Mouse (Mus musculus) MN1 (cell line): ENCODE results near the gene Ppp1r13l.

Source experiments
- DNase-seq: peaks from one replicate; pipeline ENCODE4 v3.0.0-alpha.2; 2016; ENCODE audit warnings: low spot score

Gene Ppp1r13l

DNA sequence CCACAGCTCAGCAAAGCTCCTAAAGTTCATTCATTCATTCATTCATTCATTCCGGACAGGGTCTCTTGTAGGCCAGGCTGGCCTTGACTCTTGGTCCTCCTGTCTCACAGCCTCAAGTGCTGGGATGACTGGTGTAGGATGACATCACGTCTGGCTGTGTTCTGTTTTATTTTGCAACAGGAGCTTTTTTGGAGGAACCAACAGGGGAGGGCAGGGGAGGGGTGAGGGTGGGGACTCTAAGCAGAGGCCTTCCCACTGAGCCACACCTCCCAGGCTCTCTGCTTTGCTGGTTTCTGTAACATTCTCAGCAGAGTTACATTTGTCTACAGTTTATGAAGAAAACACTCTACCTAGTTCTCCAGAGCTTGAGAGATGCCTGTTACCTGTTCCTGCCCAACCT lies 21.5 kb upstream of the Ppp1r13l start:
- DNase-seq, result no peak

DNA sequence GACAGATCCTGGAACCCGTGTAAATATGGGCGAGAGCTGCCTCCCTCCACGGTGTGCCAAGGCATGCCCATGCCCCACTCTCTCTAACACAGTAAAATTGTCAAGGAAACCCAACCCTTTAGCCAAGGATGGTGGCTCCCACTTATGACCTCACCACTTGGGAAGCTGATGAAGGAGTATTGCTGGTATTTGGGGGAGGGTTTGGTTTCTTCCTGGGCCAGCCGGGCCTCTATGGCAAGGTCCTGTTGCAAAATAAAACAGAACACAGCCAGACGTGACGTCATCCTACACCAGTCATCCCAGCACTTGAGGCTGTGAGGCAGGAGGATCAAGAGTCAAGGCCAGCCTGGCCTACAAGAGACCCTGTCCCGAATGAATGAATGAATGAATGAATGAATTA lies 21.0 kb upstream of the Ppp1r13l start:
- no peak for DNase-seq

DNA sequence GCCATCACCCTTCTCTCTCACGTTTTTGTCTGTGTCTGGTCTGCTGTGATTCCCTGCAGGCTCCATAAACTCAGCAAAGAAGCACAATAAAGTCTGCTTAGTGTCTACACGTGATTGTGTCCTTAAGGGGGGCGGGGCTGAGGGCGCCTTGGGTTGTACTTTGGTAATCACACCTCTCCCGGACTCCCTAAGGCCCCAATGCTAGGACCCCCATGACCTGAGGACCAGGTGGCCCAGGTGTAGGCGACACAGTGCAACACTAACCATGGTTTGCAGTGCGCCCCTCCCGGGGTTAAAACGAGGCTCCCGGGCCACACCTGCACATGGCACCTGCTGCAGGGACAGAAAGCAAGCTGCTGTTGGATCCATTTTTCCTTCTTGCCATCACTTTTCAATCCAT lies 18.3 kb upstream of the Ppp1r13l start:
- DNase-seq, result no peak

DNA sequence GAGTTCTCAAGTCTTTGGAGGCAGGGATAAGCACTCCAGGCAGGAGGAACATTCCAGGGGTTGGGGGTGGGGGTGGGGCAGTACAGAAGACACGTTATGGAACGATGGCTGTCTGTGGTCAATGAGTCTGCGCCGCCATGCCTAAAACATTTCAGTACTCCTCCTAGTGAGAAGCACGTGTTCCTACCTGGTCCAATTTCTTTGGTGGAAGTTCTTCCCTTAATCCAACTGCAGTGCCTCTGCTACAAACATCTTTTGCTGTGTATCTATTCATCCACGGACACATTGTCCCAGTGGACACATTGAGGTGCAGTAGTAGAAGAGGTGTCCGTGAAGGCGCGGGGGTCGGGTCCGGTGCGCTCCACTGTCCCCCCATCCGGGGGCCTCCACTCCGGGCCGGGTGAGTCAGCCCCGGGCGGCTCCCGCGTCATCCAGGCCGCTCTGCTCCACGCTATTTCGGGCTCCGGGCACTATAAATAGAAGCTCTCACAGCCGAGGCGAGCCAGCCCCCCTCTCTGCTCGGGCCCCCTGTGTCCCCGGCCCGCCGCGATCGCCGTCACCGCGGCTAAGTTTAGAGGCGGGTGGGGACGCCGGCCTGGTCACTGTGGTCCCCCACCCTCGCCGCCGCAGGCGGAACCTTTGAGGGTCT lies 17.7 kb upstream of the Ppp1r13l start:
- peak; percentile 49 for DNase-seq

DNA sequence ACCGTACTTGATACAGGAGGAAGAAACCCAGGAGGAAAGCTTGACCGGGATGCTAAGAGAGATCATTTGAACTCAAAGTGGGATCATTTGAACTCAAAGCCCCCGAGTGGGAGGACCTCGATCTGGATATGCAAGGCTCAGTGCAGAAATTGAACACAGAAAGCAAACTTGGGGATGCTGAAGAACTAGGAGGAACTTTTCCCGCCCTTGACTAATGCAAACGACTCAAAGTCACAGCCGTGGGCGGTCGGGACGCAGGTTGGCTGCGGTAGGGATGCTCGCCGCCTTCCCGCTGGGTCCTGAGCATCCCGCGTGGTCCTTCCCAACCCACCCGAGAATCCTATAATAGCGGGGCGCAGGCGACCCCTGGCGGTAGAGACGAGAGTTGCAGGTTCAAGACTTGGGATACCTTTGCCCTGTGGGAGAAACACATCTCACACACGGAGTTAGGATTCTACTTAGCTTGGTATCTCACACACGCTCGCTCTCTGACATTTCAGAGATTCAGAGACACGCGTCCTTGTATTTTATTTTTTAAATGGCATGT lies 17.0 kb upstream of the Ppp1r13l start:
- DNase-seq, result peak; percentile 88

DNA sequence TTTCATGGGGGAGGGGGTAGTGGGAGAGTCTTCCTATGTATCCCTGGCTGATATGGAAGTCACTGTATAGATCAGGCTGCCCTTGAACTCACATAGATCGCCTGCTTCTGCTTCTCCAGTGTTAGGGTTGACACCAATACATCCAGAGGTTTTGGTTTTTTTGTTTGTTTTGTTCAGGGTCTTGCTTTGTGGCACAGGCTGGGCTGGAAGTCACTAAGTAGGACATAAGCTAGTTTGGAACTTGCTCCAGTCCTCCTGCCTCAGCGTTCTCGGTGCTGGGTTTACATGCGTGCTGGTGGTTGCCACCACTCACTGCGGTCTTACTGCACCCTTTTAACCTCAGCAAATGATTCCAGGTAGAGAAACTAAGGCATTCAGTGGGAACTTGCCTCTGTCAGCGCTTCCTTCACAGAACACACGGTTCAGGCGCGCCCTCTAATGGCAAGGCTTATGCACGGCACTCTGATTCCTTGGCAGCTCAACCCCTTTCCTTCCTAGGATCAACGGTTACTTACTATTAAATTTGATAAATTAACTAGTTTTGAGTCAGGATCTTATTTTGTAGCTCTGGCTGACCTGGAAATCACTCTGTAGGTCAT lies 16.2 kb upstream of the Ppp1r13l start:
- peak; percentile 85 for DNase-seq

DNA sequence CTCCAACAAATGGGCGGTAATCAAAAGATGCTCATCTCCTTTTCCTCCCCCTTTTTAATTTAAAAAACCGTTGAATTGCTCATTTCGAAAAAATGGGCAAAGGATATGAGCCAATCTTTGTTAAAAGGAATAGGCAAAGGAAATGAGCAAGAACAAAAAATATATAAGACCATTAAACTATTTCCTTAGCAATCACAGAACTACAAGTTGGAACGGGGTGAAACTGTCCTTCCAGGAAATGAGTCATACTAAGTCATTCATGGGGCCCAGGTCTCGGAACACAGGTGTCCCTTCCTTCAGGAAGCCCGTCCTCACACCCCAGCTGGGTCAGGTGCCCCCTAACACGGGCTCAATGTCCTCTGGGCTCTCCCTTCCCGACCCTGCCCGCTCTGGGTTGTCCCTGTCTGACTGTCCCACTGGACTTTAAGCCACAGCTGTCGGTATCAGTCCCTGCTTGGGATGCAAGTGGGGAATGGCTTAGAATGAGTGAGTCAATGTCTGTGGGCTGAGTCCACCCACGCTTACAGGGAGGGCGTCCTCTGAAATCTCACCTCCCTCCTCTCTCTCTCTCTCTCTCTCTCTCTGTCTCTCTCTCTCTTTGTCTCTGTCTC lies 15.2 kb upstream of the Ppp1r13l start, which contains the start of gene Ercc1:
Gene Ercc1, plus strand, starts transcription at position 542 of the 611 bp plus-strand sequence.
- DNase-seq, result no peak

DNA sequence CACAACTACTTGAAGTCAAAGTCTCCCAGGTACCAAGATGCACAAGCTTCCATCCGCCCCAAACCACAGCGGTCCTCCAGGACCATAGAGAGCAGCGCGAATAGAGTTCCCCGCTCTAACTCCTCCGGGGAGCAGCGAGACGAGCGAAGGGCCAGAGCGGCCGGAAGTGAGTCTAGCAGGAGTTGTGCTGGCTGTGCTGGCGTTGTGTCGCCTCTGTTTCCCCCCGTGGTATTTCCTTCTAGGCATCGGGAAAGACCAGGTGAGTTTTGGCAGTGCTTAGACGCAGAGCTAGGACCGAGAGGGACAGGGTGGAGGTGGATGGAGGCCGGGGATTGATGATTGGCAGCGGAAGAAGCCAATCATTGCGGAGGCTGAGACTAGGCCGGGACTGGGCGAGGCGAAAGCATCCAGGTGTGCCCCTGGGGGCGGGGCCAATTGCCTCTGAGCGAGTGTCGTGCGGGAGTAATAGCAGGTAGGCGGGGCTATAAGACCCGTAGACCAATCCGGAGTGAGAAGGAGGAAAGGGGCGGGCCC lies 14.5 kb upstream of the Ppp1r13l start:
- DNase-seq, result peak; percentile 97

DNA sequence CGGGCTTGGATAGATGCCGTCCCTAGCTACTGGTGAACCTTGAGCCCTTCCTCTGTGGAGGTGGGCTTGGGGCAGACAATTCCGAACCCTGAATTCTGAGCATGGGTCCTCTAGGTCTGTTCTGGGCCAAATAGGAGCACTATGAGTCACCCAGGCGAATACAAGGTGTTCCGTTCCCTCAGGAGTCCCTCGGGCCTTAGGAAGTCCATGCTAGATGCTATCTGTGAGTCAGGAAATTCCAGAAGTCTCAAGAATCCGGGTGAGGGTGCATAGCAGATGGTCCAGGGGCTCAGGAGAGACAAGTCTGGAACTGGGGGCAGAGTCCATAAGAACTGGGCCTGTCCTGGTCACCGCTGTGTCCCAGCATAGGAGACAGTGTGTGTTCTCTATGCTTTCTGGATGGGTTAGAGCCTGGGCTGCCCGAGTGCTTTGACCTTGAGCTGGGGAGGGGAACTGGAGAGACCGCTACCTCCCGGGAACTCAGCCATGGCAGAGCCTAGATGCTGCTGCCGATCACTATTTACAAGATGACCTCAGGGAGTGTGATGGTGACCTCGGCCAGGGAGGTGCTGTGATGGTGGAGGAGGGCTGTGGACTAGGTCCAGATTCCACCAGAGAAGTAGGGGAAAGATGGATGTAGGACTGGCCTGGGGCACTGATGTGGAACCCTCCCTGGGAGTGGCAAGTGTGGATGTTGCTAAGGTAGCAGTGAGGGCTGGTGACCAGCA lies 10.2 kb upstream of the Ppp1r13l start:
- no peak for DNase-seq

DNA sequence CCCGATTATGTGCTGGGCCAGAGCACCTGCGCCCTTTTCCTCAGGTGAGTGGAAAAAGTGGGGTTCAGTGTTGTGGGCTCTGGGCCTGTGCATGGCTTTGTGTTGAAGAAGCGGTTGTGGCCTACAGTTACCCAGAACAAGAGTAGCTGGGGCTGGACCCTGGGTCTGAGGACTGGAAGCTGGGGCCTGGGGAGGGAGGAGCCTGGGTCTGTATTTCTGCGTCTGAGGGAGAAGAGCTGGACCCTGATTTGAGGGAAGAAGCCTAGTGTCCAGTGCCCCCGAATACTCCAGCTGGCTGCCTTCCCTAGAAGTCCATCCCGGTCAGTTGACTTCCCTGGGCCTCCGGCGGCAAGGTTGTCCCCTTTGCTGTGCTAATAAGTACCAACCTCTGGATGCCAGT lies 9.3 kb upstream of the Ppp1r13l start:
- no peak for DNase-seq

DNA sequence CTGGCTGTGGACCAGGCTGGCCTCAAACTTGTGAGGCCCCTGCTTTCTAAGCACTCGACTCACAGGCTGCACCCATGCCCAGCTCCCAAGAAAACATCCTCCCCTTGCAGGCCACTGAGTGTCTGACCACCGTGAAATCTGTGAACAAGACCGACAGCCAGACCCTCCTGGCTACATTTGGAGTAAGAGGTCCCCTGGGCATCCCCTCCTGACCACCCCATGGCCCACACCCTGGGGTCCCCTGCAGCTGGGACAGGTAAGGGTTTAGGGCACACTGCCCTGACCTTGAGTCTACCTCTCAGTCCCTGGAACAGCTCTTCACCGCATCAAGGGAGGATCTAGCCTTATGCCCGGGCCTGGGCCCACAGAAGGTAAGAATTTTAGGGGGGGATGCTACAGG lies 4.6 kb upstream of the Ppp1r13l start:
- DNase-seq, result no peak

DNA sequence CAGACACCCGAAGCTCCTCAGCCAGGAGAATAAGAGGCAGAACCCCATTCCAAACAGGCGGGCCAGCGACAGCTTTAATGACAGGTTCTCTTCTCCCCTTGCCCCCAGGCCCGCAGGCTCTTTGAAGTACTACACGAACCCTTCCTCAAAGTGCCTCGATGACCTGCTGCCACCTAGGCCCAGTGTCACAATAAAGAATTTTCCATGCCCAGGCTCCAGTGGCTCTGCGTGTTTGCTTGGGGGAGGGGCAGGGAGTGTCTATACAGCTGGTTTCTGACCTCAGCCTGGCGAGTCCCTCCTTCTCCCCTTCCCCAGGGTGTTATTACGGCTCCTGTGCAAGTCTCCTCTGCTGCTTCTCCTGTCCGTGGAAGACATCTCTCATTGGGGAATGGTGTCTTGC lies 3.2 kb upstream of the Ppp1r13l start:
- no peak for DNase-seq

DNA sequence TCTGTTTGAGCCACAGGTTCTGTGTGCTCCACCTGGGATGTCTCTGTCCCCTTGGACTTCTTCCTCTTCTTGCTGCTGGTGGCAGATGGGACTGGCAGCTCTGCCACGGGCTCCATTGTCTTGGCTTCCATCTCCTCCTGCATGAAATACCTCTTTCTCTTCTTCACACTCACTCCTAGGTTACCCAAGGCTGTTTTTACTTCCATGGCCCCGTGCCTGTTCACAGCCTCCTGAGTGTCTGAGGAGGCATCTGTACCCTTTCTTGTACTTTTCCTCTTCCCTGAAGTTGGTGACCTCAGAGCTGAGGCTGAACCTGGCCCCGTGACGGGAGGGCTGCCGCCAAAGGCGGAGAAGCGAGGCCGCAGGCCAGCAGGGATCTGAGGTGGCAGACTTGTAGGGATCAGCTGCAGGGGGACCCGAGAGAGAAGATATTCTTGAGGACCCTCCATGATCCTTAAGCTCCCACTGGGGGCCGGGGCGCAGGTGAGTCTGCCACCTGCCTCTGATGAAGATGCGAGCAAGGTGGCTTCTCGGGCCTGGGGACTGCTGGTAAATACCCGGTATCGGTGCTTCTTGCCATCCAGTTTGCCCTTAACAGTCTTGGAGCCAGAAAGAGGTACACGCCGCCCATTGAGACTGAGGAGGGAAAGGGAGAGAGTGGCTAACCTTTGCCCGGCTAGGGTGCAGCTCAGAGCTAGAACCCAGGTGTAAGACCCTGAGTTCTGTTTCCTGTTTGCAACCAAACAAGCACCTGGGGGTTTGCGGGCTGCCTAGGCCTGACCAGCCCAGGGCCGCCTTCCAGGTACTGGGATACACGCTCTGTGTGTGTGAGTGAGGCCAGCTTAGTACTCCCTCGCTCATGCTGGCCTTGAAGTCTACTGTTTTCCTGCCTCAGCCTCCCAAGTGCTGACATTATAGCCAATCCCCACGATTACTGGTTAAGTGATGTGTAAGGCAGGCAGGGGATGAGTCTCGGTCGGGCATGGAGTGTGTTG lies 1.9 kb upstream of the Ppp1r13l start:
- DNase-seq, result no peak

DNA sequence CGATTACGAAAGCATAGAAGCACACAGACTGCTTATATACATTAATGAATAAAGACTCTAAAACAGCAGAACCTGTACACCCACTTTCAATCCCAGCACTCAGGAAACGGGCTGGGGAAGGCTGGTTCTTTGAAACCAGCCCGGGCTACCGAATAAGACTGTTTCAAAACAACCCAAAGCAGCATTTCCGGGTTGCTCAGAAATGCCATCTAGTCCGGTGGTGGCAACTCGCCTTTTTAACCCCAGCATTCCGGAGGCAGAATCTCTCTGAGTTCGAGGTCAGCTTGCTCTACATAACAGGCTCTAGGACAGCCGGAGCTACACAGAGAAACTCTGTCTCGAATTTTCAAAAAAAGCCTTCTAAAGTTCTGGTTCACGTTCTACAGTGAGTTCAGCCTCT lies 915 bp upstream of the Ppp1r13l start:
- DNase-seq, result no peak

DNA sequence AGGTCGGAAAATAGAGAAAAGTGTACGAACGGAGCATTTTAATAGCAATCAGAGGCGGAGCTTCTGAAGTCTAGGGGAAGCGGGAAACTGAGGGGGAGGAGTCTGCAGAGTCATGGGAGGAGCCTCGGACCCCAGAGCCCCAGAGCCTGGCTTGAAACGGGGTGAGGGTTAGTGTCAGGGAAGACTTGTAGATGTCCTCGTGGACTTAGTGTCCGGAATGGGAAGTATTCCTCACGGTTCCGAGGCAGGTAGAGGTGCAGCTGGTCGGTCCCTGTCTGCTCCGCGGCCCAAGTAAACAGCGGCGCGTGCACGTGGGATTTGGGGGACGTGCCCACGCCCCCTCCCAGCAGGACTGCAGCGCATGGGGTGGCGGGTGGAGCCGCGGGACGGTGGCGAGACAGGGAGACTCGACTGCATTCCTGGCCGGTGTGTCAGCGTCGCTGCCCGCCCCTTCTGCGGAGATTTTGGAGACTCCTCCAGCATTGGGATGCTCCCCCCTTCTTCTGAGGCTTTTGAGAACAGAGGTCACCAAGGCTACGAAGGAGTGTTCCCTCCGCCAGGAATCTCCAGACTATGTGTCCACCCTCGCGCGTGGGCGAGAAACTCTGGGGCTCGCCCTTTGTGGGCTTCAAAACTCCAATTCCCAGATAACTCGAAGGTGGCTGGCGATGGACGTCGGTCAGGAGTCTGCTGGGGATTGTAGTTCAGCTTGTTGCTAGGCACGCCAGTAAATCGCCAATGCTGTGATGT lies 518 bp downstream of the Ppp1r13l start:
- peak; percentile 73 for DNase-seq

DNA sequence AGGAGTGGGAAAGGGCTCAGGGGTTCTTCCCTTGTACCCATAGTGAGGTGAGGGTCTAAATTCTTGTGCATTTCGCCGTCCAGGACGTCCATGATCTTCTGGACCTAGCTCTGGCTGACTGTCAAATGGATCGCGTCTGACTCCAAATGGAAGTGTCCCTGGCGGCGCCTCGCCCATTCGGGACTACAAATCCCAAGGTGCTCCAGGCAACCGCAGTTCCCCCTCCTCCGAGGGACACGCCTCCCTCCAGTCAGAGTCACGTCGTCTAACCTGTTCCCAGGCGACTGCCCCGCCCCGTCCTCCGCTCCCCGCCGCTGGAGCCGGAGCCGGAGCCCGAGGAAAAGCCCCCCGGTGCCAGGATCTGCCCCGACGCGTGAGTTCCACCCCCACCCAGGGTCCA lies 1.4 kb downstream of the Ppp1r13l start:
- peak; percentile 91 for DNase-seq

DNA sequence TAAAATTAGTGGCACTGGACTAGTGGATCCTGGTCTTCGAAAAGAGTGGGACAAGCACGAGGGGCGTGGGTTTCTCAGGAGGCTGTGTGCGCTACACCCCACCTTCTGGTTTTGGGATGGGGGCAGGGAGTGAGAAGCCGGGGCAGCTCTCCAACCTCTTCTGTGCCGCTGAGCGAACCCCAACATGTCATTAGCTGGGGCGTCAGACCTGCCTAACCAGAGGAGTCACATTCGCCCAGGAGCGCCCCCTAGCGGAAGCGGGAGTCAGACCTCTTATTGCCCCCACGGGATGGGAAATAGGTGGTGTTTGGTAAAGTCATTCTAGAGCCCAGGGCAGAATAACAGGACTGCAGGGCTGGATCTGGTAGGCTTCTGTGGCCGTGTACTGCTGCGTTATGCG lies 2.2 kb downstream of the Ppp1r13l start:
- peak; percentile 64 for DNase-seq

DNA sequence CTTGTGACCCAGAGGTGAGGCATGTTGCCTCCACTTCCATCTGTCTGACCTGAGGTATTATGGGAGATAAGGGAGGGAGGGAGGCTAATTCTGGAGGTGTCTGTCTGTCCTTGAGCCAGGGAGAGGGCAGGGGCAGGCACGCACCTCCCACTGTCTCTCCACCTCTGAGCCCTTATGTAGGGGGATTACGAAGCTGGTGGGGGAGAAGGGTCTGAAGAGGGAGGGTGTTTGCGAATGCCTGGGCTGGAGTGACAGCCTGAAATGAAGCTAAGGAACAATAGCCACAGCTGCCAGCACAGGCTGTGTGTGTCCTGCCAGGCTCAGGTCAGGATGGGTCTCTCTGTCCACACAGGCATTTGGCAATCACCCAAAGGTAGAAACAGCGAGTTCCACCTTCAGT lies 2.7 kb downstream of the Ppp1r13l start:
- no peak for DNase-seq

DNA sequence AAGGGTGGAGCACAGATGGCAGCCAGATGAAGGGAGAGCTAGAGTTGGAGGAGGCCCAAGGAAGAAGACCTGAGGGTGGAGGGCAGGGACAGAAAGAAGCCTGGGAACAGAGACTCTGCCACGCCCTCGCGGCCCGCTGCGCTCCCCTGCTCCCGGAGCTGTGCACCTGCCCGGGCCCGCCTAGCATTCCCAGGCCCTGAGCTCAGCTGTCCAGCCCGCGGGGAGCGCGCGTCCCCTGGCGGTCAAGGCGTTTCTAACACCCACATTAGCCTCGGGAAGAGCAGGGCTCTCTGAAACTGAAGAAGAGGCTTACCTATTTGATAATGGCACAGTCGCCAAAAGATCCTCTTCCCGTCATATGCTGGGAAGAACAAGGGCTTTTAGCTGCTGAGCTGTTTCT lies 4.3 kb downstream of the Ppp1r13l start:
- peak; percentile 78 for DNase-seq

DNA sequence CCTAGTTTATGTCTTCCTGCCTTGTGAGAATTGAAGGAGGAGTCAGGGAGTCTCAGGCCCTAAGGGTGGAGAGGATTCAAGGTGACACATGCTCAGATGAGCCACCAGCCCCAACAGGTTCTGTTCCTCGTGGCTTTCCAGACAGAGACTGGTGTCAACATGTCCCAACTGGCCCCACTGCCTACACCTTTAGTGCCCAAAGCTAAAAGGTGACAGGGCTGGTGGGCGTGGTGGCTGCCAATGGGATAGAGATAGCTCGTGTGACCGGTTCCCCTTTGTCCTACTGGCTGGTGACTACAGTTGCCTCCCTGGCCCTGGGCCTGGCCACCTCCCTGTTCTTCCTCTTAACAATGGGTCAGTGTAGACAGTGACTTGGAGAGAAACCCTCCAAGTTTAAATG lies 5.8 kb downstream of the Ppp1r13l start:
- no peak for DNase-seq
